Mouse (Mus musculus): ENCODE data around the gene Vwa1.
A peak's percentile ranks its signal among the peaks of the same experiment; 100 is the strongest.

Vwa1 gene

DNA sequence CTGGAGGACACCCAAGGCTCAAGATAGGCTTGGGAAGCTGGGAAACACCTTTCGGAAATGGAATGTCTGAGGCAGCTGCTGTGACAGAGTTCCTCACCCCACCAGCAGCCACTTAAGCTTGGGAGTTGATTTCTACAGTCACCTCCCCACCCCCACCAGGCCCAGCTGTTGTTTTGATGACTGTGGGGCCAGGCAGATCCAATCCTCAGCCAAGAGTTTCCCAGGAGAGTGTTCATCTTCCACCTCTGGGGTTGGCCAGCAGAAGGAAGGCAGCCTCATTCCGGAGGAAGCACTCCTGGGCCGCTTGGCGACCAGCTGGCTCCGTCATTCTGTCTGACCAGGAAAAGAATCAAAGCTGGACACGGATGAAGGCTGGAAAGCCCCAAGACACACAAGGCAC lies 6.4 kb upstream of the Vwa1 start:
- no peak for DNase-seq (ENCODE audit: low read depth, low spot score)

DNA sequence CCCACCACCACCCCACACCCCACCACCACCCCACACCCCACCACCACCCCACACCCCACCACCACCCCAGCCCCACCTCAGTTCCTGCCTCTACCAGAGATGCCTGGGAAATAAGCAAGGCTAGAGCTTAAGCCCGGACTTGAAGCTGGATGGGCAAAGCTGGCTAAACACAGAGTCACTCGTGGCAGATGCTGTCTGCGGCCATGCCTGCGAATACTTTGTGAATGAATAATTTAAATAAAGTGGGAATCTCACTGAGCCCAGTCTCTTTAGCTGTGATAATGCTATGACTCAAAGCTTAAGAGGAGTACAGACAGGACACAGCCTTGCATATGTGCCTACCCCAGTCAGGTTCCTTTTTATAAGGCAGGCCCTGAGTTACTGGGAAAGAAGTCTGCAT lies 5.0 kb upstream of the Vwa1 start:
- no peak for DNase-seq (ENCODE audit: low read depth, low spot score)

DNA sequence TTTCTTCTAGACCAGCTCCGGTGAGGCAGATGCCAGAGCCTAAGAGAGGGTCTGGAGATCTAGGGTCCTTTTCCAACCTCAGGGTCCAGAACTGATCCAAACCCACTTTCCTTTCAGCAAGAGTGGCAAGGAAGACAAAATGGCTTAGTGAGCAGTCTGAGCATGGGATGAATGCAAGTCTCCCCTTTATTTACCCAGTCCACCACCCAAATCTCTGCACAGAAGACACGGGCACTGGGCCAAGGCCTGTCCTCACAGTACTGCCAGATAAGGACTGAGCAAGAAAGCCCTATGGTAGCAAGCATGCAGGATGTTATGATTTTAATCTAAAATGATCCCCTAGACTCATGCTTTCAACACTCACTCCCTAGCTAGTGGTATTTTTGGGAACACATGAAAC lies 3.3 kb upstream of the Vwa1 start:
- no peak for DNase-seq (ENCODE audit: low read depth, low spot score)

DNA sequence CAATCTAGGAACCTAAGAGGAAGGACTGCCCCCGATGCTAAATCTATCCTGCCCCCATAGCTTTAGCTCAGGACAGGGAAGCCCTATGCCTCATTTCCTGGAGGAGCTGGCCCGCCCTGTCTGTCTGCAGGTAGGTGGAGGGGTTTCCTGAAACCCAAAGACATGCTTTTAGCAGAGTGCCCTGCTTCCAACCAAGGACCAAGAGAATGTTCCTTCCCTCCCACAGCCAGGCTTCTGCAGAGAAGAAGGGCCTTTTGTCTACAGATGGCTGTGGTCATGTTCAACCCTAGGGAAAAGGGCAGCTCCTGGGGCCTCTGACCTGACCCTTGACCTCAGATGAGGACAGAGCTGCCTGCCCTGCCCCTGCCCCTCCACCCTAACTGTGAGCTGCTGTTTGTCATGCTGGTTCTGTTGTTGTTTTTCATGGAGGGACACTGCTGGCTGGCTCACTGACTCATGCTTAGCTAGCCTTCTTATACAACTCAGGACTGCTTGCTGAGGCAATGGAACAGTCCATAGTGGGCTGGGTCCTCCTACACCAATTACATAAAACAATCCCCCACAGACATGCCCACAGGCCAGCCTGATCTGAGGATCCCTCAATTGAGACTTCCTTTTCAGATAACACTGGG lies 2.3 kb upstream of the Vwa1 start:
- DNase-seq (ENCODE audit: low read depth, low spot score): no peak

DNA sequence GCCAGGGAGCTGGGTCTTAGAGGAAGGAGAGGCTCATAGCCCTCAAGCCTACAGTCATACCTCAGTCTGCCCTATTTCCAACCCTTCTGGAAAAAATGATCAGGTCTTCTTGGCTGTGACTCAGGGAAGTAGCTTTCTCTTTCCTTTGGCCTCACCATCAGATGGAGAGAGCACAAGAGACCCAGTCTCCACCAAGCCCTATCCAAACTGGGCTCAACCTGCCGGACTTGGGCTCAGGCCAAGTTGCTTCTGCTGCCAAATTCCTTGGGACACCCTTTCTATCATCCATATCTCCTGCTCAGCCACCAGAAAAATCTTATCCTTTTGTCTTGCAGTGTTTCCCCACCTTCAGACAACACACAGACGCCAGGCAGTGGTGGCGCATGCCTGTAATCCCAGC lies 1.4 kb upstream of the Vwa1 start:
- DNase-seq (ENCODE audit: low read depth, low spot score): no peak

DNA sequence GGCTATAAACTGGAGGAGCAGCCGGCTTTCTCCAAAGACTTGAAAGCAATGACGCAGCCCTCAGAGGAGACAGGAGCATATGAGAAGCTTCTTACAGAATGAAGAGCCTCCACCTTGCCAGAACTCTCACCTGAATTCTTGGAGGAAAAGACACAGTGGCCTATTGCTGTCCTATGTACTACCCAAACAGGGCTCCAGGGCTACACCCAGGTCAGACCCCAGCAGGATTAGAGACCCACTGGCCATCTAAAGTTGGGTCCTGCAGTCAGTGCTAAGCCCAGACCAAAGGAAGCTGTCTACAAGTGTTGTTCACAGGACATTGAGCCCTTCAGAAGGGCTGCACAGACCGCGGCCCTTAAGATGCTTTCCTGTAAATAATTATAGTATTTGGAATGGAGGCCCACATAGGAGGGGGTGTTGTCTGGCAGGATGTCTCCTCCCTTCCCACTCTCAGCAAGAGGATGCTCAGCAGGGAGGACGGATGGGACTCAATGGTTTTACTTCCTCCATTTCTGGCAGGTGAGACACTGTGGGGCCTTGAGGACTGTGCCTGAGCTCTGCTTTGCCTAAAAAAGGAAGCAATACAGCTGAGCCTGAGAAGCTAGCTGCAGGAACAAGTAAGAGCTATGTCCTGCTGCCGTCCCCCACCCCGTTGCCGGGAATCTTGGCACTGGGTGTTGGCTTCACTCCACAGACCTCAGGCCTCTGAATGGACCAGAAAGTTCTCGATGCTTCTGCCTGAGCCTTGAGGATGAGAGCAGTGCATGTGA lies 658 bp upstream of the Vwa1 start:
- DNase-seq (ENCODE audit: low read depth, low spot score): no peak

DNA sequence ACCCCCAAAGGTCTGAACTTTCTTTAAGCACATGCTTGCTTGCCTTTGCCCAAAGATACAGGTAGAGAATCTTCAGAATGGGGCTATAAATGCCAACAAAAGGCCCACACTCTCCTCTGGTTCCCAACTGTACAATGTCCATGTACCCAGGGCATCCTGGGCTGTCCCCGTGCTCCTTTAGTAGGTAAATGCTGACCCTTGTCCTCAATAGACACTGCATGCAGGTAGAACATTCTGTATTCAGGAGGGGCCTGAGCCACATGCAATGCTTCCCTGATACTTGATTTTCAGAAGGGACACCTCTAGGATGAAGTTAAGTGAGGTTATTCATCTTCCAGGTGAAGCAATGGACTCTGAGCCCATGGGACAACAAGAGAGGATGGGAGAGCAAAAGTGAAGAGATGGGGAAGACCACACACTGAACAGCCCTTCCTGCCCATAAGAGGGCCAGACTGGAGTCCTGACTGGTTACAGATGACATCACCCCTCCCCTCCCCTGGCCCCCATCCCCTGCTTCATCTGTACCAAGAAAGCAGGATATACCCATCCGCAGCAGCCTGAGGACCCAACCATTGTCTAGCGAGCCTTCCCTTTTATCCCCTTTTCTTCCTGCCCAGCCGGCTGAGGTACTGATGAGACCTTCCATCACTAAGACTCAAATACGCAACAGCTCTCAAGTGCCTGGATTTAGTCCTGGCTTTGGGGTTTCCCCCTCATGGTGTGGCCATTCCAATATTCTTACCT lies 991 bp downstream of the Vwa1 start:
- no peak for DNase-seq (ENCODE audit: low read depth, low spot score)

DNA sequence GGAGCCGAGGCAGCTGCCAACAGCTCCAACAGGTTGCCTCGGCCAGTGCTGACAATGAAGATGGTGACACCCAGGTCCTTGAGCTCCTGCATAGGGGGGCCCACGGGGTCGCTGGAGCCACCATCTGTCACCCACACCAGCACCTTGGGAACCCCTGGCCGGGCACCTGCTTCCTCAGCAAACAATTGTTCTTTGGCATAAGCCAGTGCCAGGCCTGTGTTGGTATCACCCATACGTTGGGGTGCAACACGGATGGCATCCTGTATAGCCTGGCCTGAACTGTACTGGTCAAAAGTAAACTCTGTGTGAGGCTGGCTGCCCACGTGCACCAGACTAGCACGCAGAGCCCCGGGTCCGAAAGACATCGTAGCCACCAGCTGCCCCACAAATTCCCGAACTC lies 1.7 kb downstream of the Vwa1 start:
- DNase-seq (ENCODE audit: low read depth, low spot score): no peak

DNA sequence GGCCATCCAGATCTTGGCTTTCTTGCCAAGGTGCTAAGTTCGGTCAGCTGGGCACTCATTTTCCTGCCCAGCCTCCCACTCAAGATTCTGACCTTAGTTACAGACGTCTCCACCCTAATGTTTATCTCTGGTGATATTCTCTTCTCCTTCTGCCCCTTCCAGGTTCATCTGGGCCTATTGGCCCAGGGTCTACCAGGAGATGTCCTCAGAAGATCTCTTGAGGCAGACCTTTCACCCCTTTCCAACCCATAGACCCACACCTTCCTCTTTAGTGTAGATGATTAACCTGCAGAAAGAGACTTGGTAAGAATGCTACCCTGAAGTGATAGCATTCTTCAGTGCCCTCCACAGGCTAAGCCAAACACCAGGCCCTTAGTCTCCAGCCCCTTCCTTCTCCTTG lies 2.8 kb downstream of the Vwa1 start:
- DNase-seq (ENCODE audit: low read depth, low spot score): no peak

DNA sequence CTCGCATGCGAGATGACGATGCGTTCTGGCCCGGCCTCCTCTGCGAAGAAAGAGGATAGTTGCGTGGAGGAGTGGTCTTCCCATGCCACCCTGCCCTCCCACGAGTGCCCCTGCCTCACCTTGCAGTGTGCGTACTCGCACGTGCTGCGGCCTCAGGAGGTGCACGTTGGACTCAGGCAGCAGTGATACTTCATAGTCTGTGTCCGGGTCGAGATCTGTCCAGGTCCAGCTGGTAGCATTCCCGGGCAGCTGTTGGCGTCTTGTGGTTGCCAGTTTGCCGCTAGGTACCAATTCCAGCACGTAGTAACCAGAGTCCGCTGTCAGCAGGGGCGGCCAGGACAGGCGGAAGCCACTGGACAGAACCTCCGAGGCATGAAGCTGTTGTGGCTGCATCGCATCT lies 3.9 kb downstream of the Vwa1 start:
- no peak for DNase-seq (ENCODE audit: low read depth, low spot score)

DNA sequence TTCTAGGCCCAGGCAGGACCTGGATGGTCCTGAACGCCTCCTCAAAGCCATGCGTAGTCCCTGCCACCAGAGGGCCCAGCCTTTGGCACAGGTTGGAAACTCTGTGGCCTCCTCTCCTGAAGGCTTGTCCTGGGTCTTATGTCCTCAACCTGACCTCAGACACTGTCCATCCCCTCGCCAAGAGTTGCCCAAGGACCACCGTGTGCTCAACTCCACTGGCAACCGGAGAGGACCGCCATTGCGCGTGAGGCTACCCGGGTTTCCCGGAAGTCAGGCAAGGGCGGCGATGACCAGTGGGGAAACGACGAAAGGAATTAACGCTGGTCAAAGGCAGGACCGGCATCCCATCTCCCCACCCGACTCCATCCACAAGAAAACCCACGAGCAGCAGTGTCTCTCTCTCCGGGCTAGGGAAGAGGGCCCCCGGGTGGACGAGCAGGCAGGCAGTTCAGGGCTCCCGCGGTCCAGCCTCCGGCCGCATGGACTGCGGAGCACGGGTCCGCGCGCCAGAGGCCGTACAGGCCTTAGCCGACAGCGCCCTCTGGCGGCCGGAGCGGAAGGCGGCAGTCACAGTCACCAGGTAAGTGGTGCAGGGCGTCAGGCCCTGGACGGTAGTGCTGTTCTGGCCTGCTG lies 4.5 kb downstream of the Vwa1 start:
- DNase-seq (ENCODE audit: low read depth, low spot score): peak; percentile 79

DNA sequence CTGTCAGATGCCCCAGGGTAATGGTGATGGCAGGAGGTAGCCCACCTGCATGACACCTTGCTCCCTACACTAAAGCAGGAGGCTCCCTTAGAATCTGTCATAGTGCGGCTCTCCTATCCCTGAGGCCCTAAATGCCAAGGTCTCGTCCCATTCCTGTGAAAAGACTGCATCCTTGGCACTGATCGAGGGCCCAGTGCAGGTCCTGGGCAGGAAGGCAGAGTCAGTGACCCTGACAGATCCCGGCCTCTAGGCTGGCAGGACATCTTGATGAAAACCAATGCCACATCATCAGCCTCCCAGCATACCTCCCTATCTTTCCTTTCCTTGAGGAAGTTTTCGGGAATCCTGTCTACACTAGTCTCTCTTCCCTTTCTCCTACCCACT lies 5.0 kb downstream of the Vwa1 start:
- DNase-seq (ENCODE audit: low read depth, low spot score): no peak

DNA sequence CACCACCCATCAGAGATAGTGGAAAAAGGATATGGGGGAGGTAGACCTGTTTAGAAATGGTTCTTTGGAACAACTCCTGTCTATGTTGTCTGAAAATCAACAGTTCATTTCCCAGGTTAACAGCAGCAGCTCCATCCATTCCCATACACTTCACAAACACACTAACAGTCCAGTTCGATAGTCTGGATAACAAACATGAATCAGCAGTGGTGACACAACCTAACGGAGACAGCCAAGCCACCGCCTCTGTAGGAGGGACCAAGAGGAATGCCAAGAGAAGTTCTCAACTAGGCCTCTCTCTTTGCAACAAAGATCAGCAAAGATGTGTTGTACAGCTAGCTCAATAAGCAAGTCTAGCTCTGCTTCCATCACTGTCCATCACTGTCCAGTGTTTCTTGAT lies 12.1 kb downstream of the Vwa1 start:
- no peak for DNase-seq (ENCODE audit: low read depth, low spot score)

DNA sequence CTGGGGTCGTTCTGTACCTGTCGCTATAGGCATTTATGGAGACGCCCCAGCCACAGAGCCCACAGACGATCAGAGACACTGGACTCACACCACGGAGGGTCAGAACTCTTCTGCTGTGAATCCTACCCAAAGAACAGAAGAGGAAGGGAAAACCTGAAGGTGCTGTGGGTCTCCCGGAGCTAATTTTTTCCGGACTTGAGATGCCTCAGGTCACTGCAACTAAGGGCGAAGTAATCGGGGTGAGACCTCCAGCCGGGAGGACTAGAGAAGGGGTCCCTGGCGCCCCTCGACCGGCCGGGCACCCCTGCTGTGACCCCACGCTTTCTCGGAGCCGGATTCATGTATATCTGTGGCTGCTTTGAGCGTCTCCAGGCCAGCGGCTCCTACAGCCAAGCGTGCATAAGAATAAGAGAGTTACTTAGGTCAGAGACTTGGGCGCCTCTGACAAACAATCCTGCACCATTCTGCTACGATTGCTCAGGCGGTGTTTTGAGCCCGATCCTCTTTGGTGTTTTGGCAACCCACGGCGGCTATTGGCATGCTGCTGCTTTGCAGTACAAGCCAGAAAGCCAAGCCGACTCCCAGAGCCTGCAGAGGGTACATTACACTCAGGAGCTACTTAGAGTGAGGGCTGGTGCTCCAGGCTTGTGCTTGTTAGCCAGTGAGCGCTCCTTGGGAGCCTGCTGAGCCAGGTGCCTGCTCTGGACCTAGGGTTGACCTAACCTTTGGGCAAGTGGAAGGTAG lies 13.0 kb downstream of the Vwa1 start:
- no peak for DNase-seq (ENCODE audit: low read depth, low spot score)

DNA sequence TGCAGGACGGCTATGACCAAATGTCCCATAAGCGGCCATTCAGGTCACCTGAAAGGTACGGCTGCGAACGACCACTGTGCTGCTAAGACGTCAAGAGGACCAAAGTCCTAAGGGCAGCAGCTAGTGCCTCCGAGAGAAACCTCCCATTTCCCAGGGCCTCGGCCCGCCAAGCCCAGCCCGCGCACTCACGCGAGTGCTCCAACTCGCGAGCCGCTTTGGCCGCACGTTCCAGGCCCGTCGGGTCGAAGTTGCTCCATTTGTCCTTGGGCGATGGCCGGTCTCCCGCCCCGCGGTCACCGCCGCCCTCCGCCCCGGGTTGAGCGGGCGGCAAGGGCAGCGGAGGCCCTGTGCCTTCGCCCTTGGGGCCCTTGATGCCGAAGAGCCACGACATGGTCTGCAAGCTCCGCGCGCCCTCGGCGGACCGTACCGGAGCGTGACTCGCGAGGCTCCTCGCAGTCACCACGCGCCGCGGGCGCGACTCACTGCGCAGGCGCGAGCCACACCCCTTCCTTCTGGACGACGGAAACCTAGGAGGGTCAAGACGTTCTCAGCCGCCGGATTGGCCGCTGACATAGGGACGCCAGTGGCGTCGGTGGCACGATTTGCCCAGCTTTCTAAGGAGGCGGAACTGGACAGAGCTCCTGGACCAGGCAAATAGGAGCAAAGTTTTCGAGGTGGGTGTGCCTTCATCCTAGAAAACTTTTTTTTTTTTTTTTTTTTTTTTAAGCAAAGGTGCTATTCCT lies 13.7 kb downstream of the Vwa1 start, which contains the start of gene Atad3a:
Atad3a (minus strand) TSS at position 481 of the 743 bp plus-strand sequence.
- peak; percentile 96 for DNase-seq (ENCODE audit: low read depth, low spot score)

DNA sequence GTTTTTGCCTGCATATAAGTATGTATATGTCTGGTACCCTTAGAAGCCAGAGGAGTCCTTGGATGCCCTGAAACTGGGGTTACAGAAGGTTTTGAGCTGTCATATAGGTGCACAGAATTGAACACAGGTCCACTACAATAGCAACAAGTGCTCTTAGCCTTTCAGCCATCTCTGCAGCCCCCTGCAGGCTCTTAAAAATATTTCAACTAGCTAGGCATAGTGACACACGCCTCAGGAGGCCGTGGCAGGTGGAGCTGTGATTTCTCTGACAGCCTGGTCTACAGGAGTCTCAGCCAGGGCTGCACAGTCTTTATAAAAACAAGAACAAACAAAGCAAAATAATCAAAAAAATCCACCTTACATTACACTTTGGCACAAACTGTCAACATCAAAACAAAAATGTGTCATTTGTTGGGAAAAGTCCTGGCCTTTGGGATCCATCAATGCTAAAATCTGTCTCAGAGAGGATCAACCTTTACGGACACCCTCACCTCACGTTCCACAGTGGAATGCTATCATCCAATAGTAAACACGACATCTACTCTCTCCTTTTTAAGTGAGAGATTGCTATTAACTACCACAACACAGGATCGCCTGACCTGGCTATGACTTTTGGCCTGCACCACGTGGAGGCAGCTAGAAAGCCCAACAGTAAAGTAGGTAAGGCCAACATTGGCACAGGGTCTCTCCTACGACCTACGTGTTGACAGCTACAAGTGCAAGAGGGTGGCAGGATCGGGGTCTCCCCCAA lies 14.5 kb downstream of the Vwa1 start:
- DNase-seq (ENCODE audit: low read depth, low spot score): peak; percentile 76

DNA sequence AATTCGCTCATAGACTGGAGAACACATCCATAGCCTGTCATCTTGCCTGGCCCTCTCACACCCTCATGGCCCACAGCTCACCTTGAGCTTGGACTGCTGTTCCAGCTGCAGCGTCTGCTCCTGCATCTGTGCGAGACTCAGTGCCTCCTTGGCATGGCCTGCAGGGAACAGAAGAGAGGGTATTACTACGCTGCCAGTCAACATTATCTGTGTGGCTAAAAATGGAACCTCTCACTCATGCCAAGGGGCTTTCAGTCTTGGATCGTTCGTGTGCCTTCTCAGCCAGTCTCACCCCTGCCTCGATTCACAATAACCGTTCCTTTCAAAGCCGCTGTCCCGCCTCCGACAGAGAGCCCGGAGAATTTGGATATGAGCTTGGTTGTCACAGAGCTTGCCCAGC lies 17.5 kb downstream of the Vwa1 start:
- no peak for DNase-seq (ENCODE audit: low read depth, low spot score)

DNA sequence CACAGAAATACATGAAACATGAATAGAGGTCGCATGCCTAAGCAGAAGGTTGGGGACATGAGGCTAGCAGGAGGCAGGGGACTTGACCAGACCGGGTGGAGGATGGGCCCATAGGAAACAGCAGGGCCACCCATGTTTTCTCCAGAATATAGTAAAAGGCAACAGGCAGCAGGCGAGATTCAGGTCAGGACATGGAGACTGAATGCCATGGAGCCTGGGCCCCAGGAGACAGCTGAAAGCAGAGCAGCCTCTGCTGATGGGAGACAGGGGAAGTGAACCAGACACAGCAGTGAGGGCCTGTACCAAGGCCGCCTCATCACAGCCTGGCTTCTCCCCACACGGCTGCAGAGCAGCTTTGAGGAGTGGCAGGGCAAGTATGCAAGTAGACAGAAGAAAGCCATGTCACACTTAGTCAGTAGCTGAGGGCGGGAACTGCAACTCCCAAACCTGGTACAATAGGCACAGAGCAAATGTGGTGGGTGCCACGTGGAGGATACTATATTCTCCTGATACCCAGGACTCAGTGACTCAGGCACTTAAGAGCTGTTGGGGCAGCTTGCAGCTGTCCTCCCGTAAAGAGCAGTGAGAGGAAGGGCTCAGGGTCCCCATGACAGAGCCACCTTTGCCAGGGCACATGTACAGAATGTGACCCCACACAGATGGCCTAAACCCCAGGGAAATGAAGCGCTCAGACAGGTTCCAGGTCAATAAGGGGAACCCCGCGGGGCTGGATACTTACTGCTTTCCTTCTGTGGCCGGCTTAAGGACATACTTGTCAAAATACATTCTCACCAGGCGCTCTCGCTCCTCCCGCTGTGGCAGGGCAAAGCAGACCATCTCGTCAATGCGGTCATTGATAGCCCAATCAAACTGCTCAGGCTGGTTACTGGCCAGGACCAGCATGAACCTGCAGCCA lies 27.7 kb downstream of the Vwa1 start:
- no peak for DNase-seq (ENCODE audit: low read depth, low spot score)

DNA sequence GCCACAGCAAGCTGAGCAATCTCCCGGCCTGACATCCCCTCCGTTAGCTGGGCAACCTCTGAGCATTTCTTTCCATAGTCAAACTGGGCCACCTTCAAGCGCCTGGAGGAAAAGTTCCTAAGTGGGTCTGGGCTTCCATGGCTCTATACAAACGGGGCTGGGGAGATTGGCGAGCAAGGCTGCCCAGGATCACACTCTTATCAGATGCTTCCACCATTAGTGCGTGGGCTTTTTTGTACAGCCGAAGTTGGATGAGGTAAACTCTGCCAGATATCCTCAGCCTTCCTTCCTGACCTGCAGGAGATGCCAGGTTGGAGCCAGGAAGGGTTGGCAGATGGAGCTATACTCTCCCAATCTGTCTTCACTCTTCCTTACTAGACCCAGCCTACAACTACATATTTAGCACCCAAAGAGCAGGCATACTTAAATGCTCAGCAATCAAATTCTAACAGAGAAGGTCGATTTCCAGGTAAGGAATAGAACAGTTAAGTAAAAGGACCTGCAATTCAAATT lies 28.4 kb downstream of the Vwa1 start:
- DNase-seq (ENCODE audit: low read depth, low spot score): no peak
